Mouse (Mus musculus) forebrain, embryonic 14.5 days (tissue): ENCODE measurements at regions not wholly inside any gene's neighbourhood (a gene's known extent, or its start where the extent isn't known, plus 50 kb on each side); places are given as distances from the start of the nearest gene placed in this dataset.

Experiments used
- ATAC-seq: fragments of 200-750 bp; cut with Nextera tagmentation; 2 replicates; pipeline ENCODE4 v1.8.0; 2017; ENCODE audit warnings: mild to moderate bottlenecking, moderate library complexity
- DNase-seq: peaks from one replicate; pipeline ENCODE4 v3.0.0-alpha.2; 2015; ENCODE audit warnings: low spot score
- H3K27ac ChIP-seq: fragments of 300-500 bp; sonication (generic); 2 replicates; pipeline ENCODE4 v1.5.1; 2014; ENCODE audit warnings: low read depth, mild to moderate bottlenecking, control low read depth, low read length, moderate library complexity
- H3K27me3 ChIP-seq: fragments of 300-500 bp; sonication (generic); replicated peaks from 2 replicates; pipeline ENCODE4 v1.6.1; 2014; ENCODE audit warnings: low read length, control low read depth, mixed read lengths; ENCODE audit not compliant: control insufficient read depth, insufficient read depth
- H3K36me3 ChIP-seq: fragments of 300-500 bp; sonication (generic); 2 replicates; pipeline ENCODE4 v1.6.1; 2014; ENCODE audit warnings: low read length, control low read depth; ENCODE audit not compliant: control insufficient read depth, insufficient read depth
- H3K4me1 ChIP-seq: fragments of 300-500 bp; sonication (generic); 2 replicates; pipeline ENCODE4 v1.6.1; 2014; ENCODE audit warnings: antibody characterized with exemption, low read length, control low read depth; ENCODE audit not compliant: control insufficient read depth, insufficient read depth
- H3K4me2 ChIP-seq: fragments of 300-500 bp; sonication (generic); 2 replicates; pipeline ENCODE4 v1.6.1; 2014; ENCODE audit warnings: mild to moderate bottlenecking, control low read depth, low read length
- H3K4me3 ChIP-seq: fragments of 300-500 bp; sonication (generic); 2 replicates; pipeline ENCODE4 v1.5.1; 2014; ENCODE audit warnings: low read depth, low read length, control low read depth
- H3K9ac ChIP-seq: fragments of 300-500 bp; sonication (generic); 2 replicates; pipeline ENCODE4 v1.6.1; 2014; ENCODE audit warnings: mild to moderate bottlenecking, low read length, control low read depth, moderate library complexity
- H3K9me3 ChIP-seq: fragments of 300-500 bp; sonication (generic); replicated peaks from 2 replicates; pipeline ENCODE4 v1.6.1; 2016; ENCODE audit warnings: low read length, control low read depth, mixed read lengths; ENCODE audit not compliant: control insufficient read depth
- WGBS: fragments of 180-500 bp; shearing (Covaris S2); extraction: QIAGEN DNeasy Blood & Tissue Kit; methylation state at CpG from one replicate; pipeline ENCODE4 v1.1.7; 2014; 5-methylcytosine and 5-hydroxymethylcytosine counted together

DNA sequence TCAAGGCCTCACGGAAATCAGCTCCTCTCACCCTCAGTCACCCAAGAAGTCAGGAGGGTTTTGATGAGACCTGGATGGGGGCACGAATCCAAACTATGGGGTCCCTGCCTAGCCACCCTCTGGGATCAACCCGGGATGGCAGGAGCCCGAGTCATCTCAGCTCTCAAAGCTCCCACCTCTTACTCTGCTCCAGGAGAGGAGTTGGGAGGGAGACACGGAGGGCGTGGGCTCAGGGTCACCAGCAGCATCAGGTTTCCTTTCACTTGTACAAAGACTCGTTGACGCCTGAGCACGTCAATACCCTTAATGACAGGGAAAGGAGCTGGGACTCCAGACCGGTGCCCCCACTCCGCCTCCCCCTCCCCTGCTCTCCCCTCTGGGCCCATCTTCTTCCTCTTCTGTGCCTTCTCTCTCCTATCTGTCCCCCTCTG, 60.8 kb upstream of the Casz1 start:
- Histone ChIP-seq H3K4me1 (peaks cover 4% of the 10 kb centered on the region; the same call in 1 of the 2 replicates), H3K4me2 (peak overlapping the region; percentile 83; the same call in 1 of the 2 replicates), H3K9me3 (no peaks in the 10 kb centered on the region), H3K36me3 (no peaks in the 10 kb centered on the region), H3K4me3 (peak overlapping the region; percentile 35), H3K27ac (no peak overlapping the region), H3K27me3 (peaks cover 10% of the 10 kb centered on the region; the same call in 1 of the 2 replicates), H3K9ac (no peak overlapping the region)
- DNase-seq = no peak
- WGBS = 10% methylated on average over 11 of the region's 11 CpGs
- ATAC-seq = 0 out of 2 replicates have a peak, but pooled peaks have one; percentile 13

DNA sequence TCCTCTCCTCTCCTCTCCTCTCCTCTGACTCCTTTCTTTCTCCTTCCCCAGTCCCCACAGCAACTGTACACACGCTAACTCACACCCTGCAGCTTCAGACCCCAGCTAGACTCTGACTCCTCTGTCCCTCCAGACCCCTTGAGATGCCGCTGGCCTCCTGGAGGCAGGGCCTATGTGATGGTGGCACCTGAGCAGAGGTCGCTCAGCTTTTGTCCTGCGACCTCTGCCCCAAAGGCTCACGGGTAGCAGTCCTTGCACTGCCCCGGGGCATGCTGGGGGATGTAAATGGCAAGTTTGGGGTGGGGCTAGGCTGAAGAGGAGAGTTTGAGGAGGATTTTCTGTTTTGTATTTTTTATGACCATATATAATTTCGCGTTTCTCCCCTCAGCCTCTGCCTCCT, 60.2 kb upstream of the Casz1 start:
- Histone ChIP-seq H3K36me3 (no peaks in the 10 kb centered on the region), H3K4me1 (peaks cover 4% of the 10 kb centered on the region; the same call in 1 of the 2 replicates), H3K4me2 (no peak overlapping the region), H3K27ac (no peak overlapping the region), H3K9ac (no peak overlapping the region), H3K4me3 (no peak overlapping the region), H3K9me3 (no peaks in the 10 kb centered on the region), H3K27me3 (peaks cover 8% of the 10 kb centered on the region; the same call in 1 of the 2 replicates)
- ATAC-seq (no peak), DNase-seq (no peak)
- WGBS = 59% methylated on average over 8 of the region's 8 CpGs

- no peak overlapping the region for H3K27ac ChIP-seq
- ATAC-seq (no peak), DNase-seq (no peak)
- 57% methylated on average over 23 of the region's 23 CpGs for WGBS
- H3K9ac ChIP-seq = no peak overlapping the region
- no peak overlapping the region for H3K4me3 ChIP-seq
- peaks cover 4% of the 10 kb centered on the region; the same call in 1 of the 2 replicates for H3K4me1 ChIP-seq
- H3K4me2 ChIP-seq = no peak overlapping the region
- no peaks in the 10 kb centered on the region for H3K36me3 ChIP-seq
- no peaks in the 10 kb centered on the region for H3K9me3 ChIP-seq
- peaks cover 6% of the 10 kb centered on the region; the same call in 1 of the 2 replicates for H3K27me3 ChIP-seq
Observed at GRCm38 (mm10) chr4:148746460-148747314, 57.5 kb upstream of the Casz1 start.

GRCm38 (mm10) chr4:148747315-148747644, 56.9 kb upstream of the Casz1 start:
- no peak overlapping the region for H3K4me2 ChIP-seq
- ATAC-seq (no peak), DNase-seq (no peak)
- H3K9me3 ChIP-seq = no peaks in the 10 kb centered on the region
- H3K4me3 ChIP-seq = no peak overlapping the region
- no peak overlapping the region for H3K27ac ChIP-seq
- no peaks in the 10 kb centered on the region for H3K36me3 ChIP-seq
- peaks cover 6% of the 10 kb centered on the region; the same call in 1 of the 2 replicates for H3K27me3 ChIP-seq
- 76% methylated on average over 7 of the region's 7 CpGs for WGBS
- no peak overlapping the region for H3K9ac ChIP-seq
- peaks cover 4% of the 10 kb centered on the region; the same call in 1 of the 2 replicates for H3K4me1 ChIP-seq

DNA sequence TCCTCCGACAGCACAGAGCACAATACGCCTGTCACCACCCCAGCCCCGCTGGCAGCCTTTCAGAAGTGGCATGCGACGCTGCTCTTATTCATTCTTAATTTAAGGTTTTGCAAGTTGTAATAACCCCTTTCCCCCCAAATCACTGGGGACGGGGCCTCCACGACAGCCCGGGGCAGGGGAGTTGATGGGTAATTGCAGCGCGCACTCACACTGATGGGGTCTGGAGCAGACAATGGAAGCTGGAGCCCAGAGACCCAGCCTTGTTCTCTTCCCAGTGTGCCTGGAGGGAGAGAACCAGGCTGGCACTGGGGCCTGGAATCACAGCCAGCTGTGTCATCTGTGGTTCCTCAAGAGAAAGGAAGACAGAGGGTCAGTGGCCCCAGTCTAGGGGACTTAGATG, 54.2 kb upstream of the Casz1 start:
- no peak overlapping the region for H3K4me3 ChIP-seq
- H3K9me3 ChIP-seq = no peaks in the 10 kb centered on the region
- DNase-seq (no peak), ATAC-seq (peak; percentile 40; the same call in 1 of the 2 replicates)
- H3K9ac ChIP-seq = no peak overlapping the region
- no peak overlapping the region for H3K4me2 ChIP-seq
- no peaks in the 10 kb centered on the region for H3K27me3 ChIP-seq
- no peaks in the 10 kb centered on the region for H3K36me3 ChIP-seq
- H3K27ac ChIP-seq = peak overlapping the region; percentile 9; the same call in 1 of the 2 replicates
- no peaks in the 10 kb centered on the region for H3K4me1 ChIP-seq
- WGBS = 42% methylated on average over 10 of the region's 10 CpGs

- no peak overlapping the region for H3K9ac ChIP-seq
- H3K36me3 ChIP-seq = no peaks in the 10 kb centered on the region
- no peak overlapping the region for H3K4me3 ChIP-seq
- no peak for DNase-seq
- H3K9me3 ChIP-seq = no peaks in the 10 kb centered on the region
- no peaks in the 10 kb centered on the region for H3K4me1 ChIP-seq
- no peaks in the 10 kb centered on the region for H3K27me3 ChIP-seq
- 72% methylated on average over 7 of the region's 7 CpGs for WGBS
- no peak overlapping the region for H3K4me2 ChIP-seq
- ATAC-seq = no peak
- no peak overlapping the region for H3K27ac ChIP-seq
Observed at GRCm38 (mm10) chr4:148751591-148751990, 52.6 kb upstream of the Casz1 start.

DNA sequence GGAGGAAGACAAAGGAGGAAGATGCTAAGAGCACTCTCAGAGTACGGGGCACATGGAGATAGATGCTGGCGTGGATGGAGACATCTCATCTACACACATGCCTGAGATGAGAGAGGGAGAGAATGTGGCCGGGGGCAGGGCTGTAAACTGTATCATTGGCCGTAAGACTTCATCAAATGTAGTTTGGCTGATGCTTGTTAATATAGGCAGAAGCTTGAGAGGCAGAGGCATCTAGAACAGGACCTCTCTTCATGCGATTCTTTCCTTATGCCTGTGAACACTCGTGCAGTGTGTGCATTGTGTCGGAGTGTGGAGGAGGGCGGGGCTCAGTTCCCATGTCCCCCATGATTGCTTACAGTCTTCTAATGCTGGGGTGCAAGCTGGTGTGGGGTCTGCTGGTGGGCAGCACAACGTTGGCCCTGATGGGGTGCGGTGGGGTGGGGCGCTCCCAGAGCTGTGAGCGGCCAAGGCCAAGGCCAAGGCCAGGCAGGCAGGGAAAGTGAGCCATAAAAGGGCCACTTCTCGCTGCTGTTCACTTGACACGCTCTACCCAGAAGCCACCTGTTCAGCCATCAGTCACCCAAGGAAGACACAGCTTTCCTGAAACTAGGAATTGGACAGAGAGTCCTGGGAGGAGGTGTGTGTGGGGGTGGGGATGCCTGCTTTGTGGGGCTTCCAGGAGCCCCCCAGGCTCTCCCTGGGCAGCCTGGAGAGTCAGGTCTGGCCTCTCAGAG, 51.7 kb upstream of the Casz1 start:
- Histone ChIP-seq H3K4me2 (no peak overlapping the region), H3K27ac (no peak overlapping the region), H3K9ac (no peak overlapping the region), H3K27me3 (no peaks in the 10 kb centered on the region), H3K36me3 (no peaks in the 10 kb centered on the region), H3K4me1 (no peaks in the 10 kb centered on the region), H3K4me3 (no peak overlapping the region), H3K9me3 (no peaks in the 10 kb centered on the region)
- no peak for ATAC-seq
- WGBS = 81% methylated on average over 14 of the region's 14 CpGs
- DNase-seq = no peak

GRCm38 (mm10) chr4:148753143-148753798, 51.0 kb upstream of the Casz1 start:
- 65% methylated on average over 17 of the region's 17 CpGs for WGBS
- no peak overlapping the region for H3K27ac ChIP-seq
- no peak for ATAC-seq

More at GRCm38 (mm10) chr4:148753143-148753798, 51.0 kb upstream of the Casz1 start:
- no peak for DNase-seq
- Histone ChIP-seq H3K9ac (no peak overlapping the region), H3K27me3 (no peaks in the 10 kb centered on the region), H3K4me1 (no peaks in the 10 kb centered on the region), H3K4me2 (no peak overlapping the region), H3K4me3 (no peak overlapping the region), H3K36me3 (no peaks in the 10 kb centered on the region), H3K9me3 (no peaks in the 10 kb centered on the region)
